Mouse (Mus musculus) MEL (cell line): ENCODE results near the gene Rbp7. TPM values are rescaled to one million over a fixed set of nuclear protein-coding genes. Genes with fewer than 3 reads are reported as not detected.

Experiments
- DNase-seq: peaks from one replicate; pipeline ENCODE4 v3.0.0; 2011; ENCODE audit warnings: low read depth, low spot score
- H3K27ac ChIP-seq: 2 replicates; pipeline ENCODE4 v1.5.1; 2012; ENCODE audit warnings: low read depth, mild to moderate bottlenecking, control low read depth, low read length, moderate library complexity; ENCODE audit not compliant: control insufficient read depth
- H3K27me3 ChIP-seq, 2 experiments: fragments of 150-350 bp in 1 of 2; sonication (generic) in 1 of 2; 2 replicates each; pipeline ENCODE4 v1.6.1; 2012; ENCODE audit warnings: low read length in 2 of 2, mild to moderate bottlenecking in 2 of 2, improper control_type of control experiment in 1 of 2, moderate library complexity in 1 of 2; ENCODE audit not compliant: insufficient read depth in 2 of 2, control insufficient read depth in 1 of 2
- H3K36me3 ChIP-seq, 2 experiments: 2 replicates each; pipeline ENCODE4 v1.6.1; 2012 to 2014; ENCODE audit warnings: low read length in 2 of 2, improper control_type of control experiment in 1 of 2, inconsistent platforms in 1 of 2, mild to moderate bottlenecking in 1 of 2; ENCODE audit not compliant: insufficient read depth in 2 of 2, control insufficient read depth in 1 of 2
- H3K4me1 ChIP-seq, 2 experiments: fragments of 150-350 bp in 1 of 2; sonication (generic) in 1 of 2; 2 replicates each; pipeline ENCODE4 v1.6.1; 2012; ENCODE audit warnings: low read length in 2 of 2, improper control_type of control experiment in 1 of 2, mild to moderate bottlenecking in 1 of 2; ENCODE audit not compliant: insufficient read depth in 2 of 2, control insufficient read depth in 1 of 2
- H3K4me3 ChIP-seq, 2 experiments: fragments of 150-350 bp in 1 of 2; sonication (generic) in 1 of 2; 2 replicates each; pipeline ENCODE4 v1.5.1; 2012; ENCODE audit warnings: low read depth in 2 of 2, low read length in 2 of 2, mild to moderate bottlenecking in 2 of 2, moderate library complexity in 2 of 2, control low read depth in 1 of 2, improper control_type of control experiment in 1 of 2; ENCODE audit not compliant: control insufficient read depth in 1 of 2, insufficient read depth in 1 of 2
- H3K79me2 ChIP-seq: 2 replicates; pipeline ENCODE4 v1.6.1; 2012; ENCODE audit warnings: mild to moderate bottlenecking, low read length, moderate library complexity; ENCODE audit not compliant: control insufficient read depth, poor library complexity, insufficient read depth
- H3K9ac ChIP-seq: 2 replicates; pipeline ENCODE4 v1.6.1; 2012; ENCODE audit warnings: low read depth, mild to moderate bottlenecking, control low read depth, low read length, moderate library complexity; ENCODE audit not compliant: control insufficient read depth, poor library complexity, severe bottlenecking
- H3K9me3 ChIP-seq: fragments of 150-350 bp; sonication (generic); replicated peaks from 2 replicates; pipeline ENCODE4 v1.6.1; 2012; ENCODE audit warnings: mild to moderate bottlenecking, low read length, improper control_type of control experiment, moderate library complexity; ENCODE audit not compliant: insufficient read depth
- BHLHE40 ChIP-seq: IDR thresholded peaks from 2 replicates; pipeline ENCODE4 v1.6.1; 2012; ENCODE audit warnings: low read depth, mild to moderate bottlenecking, inconsistent platforms, low read length, improper control_type of control experiment, borderline replicate concordance
- CHD1 ChIP-seq: IDR thresholded peaks from 2 replicates; pipeline ENCODE4 v1.6.1; 2012; ENCODE audit warnings: low read depth, mild to moderate bottlenecking, inconsistent platforms, low read length, improper control_type of control experiment
- CTCF ChIP-seq, 3 experiments: IDR thresholded peaks in 2 of 3; conservative IDR thresholded peaks in 1 of 3; 2 replicates each; pipeline ENCODE4 v1.5.1; 2011 to 2012; ENCODE audit warnings: low read length in 3 of 3, low read depth in 2 of 3, mild to moderate bottlenecking in 2 of 3, improper control_type of control experiment in 1 of 3, inconsistent platforms in 1 of 3, mixed read lengths in 1 of 3, moderate library complexity in 1 of 3; ENCODE audit not compliant: control insufficient read depth in 1 of 3, insufficient read depth in 1 of 3, poor library complexity in 1 of 3, severe bottlenecking in 1 of 3
- E2F4 ChIP-seq: IDR thresholded peaks from 2 replicates; pipeline ENCODE4 v1.6.1; 2011; ENCODE audit warnings: low read depth, low read length, improper control_type of control experiment, borderline replicate concordance
- ELF1 ChIP-seq: IDR thresholded peaks from 2 replicates; pipeline ENCODE4 v1.6.1; 2014; ENCODE audit warnings: low read depth, mild to moderate bottlenecking, inconsistent platforms, low read length, improper control_type of control experiment, moderate library complexity
- EP300 ChIP-seq, 2 experiments: IDR thresholded peaks; 2 replicates each; pipeline ENCODE4 v1.6.1; 2011; ENCODE audit warnings: improper control_type of control experiment in 2 of 2, low read length in 2 of 2, low read depth in 1 of 2, mild to moderate bottlenecking in 1 of 2
- ETS1 ChIP-seq: IDR thresholded peaks from 2 replicates; pipeline ENCODE4 v1.6.1; 2012; ENCODE audit warnings: low read depth, mild to moderate bottlenecking, inconsistent platforms, low read length, improper control_type of control experiment, moderate library complexity
- GABPA ChIP-seq: IDR thresholded peaks from 2 replicates; pipeline ENCODE4 v1.6.1; 2012; ENCODE audit warnings: low read depth, mild to moderate bottlenecking, inconsistent platforms, low read length, improper control_type of control experiment, moderate library complexity
- HCFC1 ChIP-seq: IDR thresholded peaks from 2 replicates; pipeline ENCODE4 v1.6.1; 2012; ENCODE audit warnings: low read depth, mild to moderate bottlenecking, inconsistent platforms, low read length, improper control_type of control experiment, moderate library complexity
- JUND ChIP-seq: IDR thresholded peaks from 2 replicates; pipeline ENCODE4 v1.6.1; 2011; ENCODE audit warnings: low read depth, mild to moderate bottlenecking, improper control_type of control experiment, low read length
- MAX ChIP-seq: IDR thresholded peaks from 2 replicates; pipeline ENCODE4 v1.6.1; 2011; ENCODE audit warnings: low read length, improper control_type of control experiment
- MAZ ChIP-seq: IDR thresholded peaks from 2 replicates; pipeline ENCODE4 v1.6.1; 2012; ENCODE audit warnings: low read depth, mild to moderate bottlenecking, inconsistent platforms, low read length, improper control_type of control experiment
- MEF2A ChIP-seq: IDR thresholded peaks from 2 replicates; pipeline ENCODE4 v1.6.1; 2014; ENCODE audit warnings: low read depth, mild to moderate bottlenecking, inconsistent platforms, low read length, improper control_type of control experiment; ENCODE audit not compliant: poor library complexity, insufficient replicate concordance, severe bottlenecking; ENCODE audit errors: extremely low read depth
- MXI1 ChIP-seq: IDR thresholded peaks from 2 replicates; pipeline ENCODE4 v1.6.1; 2011; ENCODE audit warnings: mild to moderate bottlenecking, low read depth, low read length, improper control_type of control experiment
- MYB ChIP-seq: IDR thresholded peaks from 2 replicates; pipeline ENCODE4 v1.6.1; 2011; ENCODE audit warnings: mild to moderate bottlenecking, low read depth, low read length, improper control_type of control experiment
- MYC ChIP-seq: IDR thresholded peaks from 2 replicates; pipeline ENCODE4 v1.6.1; 2011; ENCODE audit warnings: low read depth, mild to moderate bottlenecking, low read length, improper control_type of control experiment, moderate library complexity
- NELFE ChIP-seq: IDR thresholded peaks from 2 replicates; pipeline ENCODE4 v1.6.1; 2011; ENCODE audit warnings: low read depth, low read length, improper control_type of control experiment
- POLR2A ChIP-seq, 2 experiments: IDR thresholded peaks; 2 replicates each; pipeline ENCODE4 v1.6.1; 2011 to 2012; ENCODE audit warnings: low read length in 2 of 2, mild to moderate bottlenecking in 2 of 2, control low read depth in 1 of 2, improper control_type of control experiment in 1 of 2, low read depth in 1 of 2, moderate library complexity in 1 of 2; ENCODE audit not compliant: control insufficient read depth in 1 of 2, insufficient read depth in 1 of 2, poor library complexity in 1 of 2
- POLR2AphosphoS2 ChIP-seq: IDR thresholded peaks from 2 replicates; pipeline ENCODE4 v1.6.1; 2011; ENCODE audit warnings: low read length, improper control_type of control experiment
- POLR2AphosphoS5 ChIP-seq: IDR thresholded peaks from 2 replicates; pipeline ENCODE4 v1.6.1; 2012; ENCODE audit warnings: low read depth, borderline replicate concordance, mild to moderate bottlenecking, inconsistent platforms, low read length, moderate library complexity, mixed read lengths
- RAD21 ChIP-seq: IDR thresholded peaks from 2 replicates; pipeline ENCODE4 v1.6.1; 2011; ENCODE audit warnings: mild to moderate bottlenecking, low read depth, low read length, improper control_type of control experiment
- RCOR1 ChIP-seq: IDR thresholded peaks from 2 replicates; pipeline ENCODE4 v1.6.1; 2012; ENCODE audit warnings: low read depth, mild to moderate bottlenecking, inconsistent platforms, low read length, improper control_type of control experiment
- SIN3A ChIP-seq: IDR thresholded peaks from 2 replicates; pipeline ENCODE4 v1.6.1; 2012; ENCODE audit warnings: low read length, improper control_type of control experiment, inconsistent platforms
- TBP ChIP-seq: IDR thresholded peaks from 2 replicates; pipeline ENCODE4 v1.8.0; 2011; ENCODE audit warnings: low read depth, low read length, improper control_type of control experiment
- TCF12 ChIP-seq: IDR thresholded peaks from 2 replicates; pipeline ENCODE4 v1.6.1; 2014; ENCODE audit warnings: low read depth, mild to moderate bottlenecking, inconsistent platforms, low read length, improper control_type of control experiment, moderate library complexity
- USF1 ChIP-seq: IDR thresholded peaks from 2 replicates; pipeline ENCODE4 v1.6.1; 2014; ENCODE audit warnings: low read depth, mild to moderate bottlenecking, inconsistent platforms, low read length, improper control_type of control experiment, moderate library complexity
- USF2 ChIP-seq, 2 experiments: IDR thresholded peaks; 2 replicates each; pipeline ENCODE4 v1.6.1; 2011 to 2012; ENCODE audit warnings: improper control_type of control experiment in 2 of 2, low read length in 2 of 2, borderline replicate concordance in 1 of 2, inconsistent platforms in 1 of 2, low read depth in 1 of 2, mild to moderate bottlenecking in 1 of 2; ENCODE audit not compliant: insufficient read depth in 1 of 2
- ZC3H11A ChIP-seq: IDR thresholded peaks from 2 replicates; pipeline ENCODE4 v1.6.1; 2012; ENCODE audit warnings: low read depth, mild to moderate bottlenecking, inconsistent platforms, low read length, improper control_type of control experiment
- ZKSCAN1 ChIP-seq: IDR thresholded peaks from 2 replicates; pipeline ENCODE4 v1.6.1; 2012; ENCODE audit warnings: low read depth, mild to moderate bottlenecking, inconsistent platforms, low read length, improper control_type of control experiment, moderate library complexity
- ZMIZ1 ChIP-seq: IDR thresholded peaks from 2 replicates; pipeline ENCODE4 v1.6.1; 2012; ENCODE audit warnings: low read depth, mild to moderate bottlenecking, inconsistent platforms, low read length, improper control_type of control experiment, moderate library complexity
- ZNF384 ChIP-seq: IDR thresholded peaks from 2 replicates; pipeline ENCODE4 v1.6.1; 2012; ENCODE audit warnings: low read depth, mild to moderate bottlenecking, inconsistent platforms, low read length, improper control_type of control experiment
- polyA plus RNA-seq, 2 experiments: library from polyadenylated mRNA; stranded (reverse) in 1 of 2; unstranded in 1 of 2; fragments of >175 nt in 1 of 2; fragments of >200 nt in 1 of 2; gene quantifications; 2 replicates each; pipeline versions ENCODE4 v1.2.1 to v1.2.4; 2012; ENCODE audit warnings: low replicate concordance in 2 of 2, low read depth in 1 of 2; ENCODE audit not compliant: insufficient read length in 2 of 2, insufficient read depth in 1 of 2, missing spikeins in 1 of 2
- total RNA-seq: library from RNA; depleted of rRNA; stranded (reverse); fragments of 300-350 nt; gene quantifications from 2 replicates; pipeline ENCODE4 v1.2.3, GENCODE M21; 2012

The Rbp7 gene
- total and polyA plus RNA-seq, 3 experiments = not detected

GRCm38 (mm10) chr4:149442436-149442835, 12.3 kb downstream of the Rbp7 start:
- TF ChIP-seq RCOR1 = no peak
- TF ChIP-seq ZNF384 = peak; percentile 40; the same call in 1 of the 2 replicates
- TF ChIP-seq, all 39 proteins: peak for 1
- DNase-seq = no peak
- no peak overlapping the region for H3K9ac ChIP-seq

GRCm38 (mm10) chr4:149440576-149440975, 14.2 kb downstream of the Rbp7 start:
- peak overlapping the region; percentile 89 for H3K27ac ChIP-seq
- peak overlapping the region; percentile 39 for H3K9ac ChIP-seq
- peak; percentile 87 for DNase-seq
- H3K79me2 ChIP-seq = no peaks in the 10 kb centered on the region; the same call in 1 of the 2 replicates
- H3K36me3 ChIP-seq = peaks cover 0 to 18% of the 10 kb centered on the region in 2 experiments; a peak in 2 of 4 replicates
- H3K4me3 ChIP-seq = peak overlapping the region; percentile 27 to 32
- H3K4me1 ChIP-seq = peaks cover 12 to 13% of the 10 kb centered on the region in 2 experiments
- H3K9me3 ChIP-seq = no peaks in the 10 kb centered on the region
- H3K27me3 ChIP-seq = no peaks in the 10 kb centered on the region
- TF ChIP-seq MEF2A (no peak), MAZ (no peak), HCFC1 (no peak), CHD1 (no peak), EP300 (IDR thresholded peaks at IDR 0.05; ENCODE audit: low read depth in 1 of 2, low read length in 2 of 2) (peak; percentile 77 to 92), TCF12 (peak; percentile 68; the same call in 1 of the 2 replicates), MAX (peak; percentile 97), USF1 (peak; percentile 69; the same call in 1 of the 2 replicates), POLR2A (IDR thresholded peaks at IDR 0.05; ENCODE audit: control insufficient read depth in 1 of 2, insufficient read depth in 1 of 2, low read depth in 1 of 2, low read length in 2 of 2, poor library complexity in 1 of 2) (peak in 1 of 2 experiments; percentile 52; a peak in 2 of 4 replicates), RAD21 (no peak), NELFE (no peak; the same call in 1 of the 2 replicates), BHLHE40 (peak; percentile 58; the same call in 1 of the 2 replicates), ZMIZ1 (no peak), MYB (peak; percentile 96), RCOR1 (peak; percentile 99), SIN3A (peak; percentile 77), MXI1 (peak; percentile 80), USF2 (IDR thresholded peaks at IDR 0.05; ENCODE audit: borderline replicate concordance in 1 of 2, insufficient read depth in 1 of 2, low read depth in 1 of 2, low read length in 2 of 2) (no peak), POLR2AphosphoS2 (no peak), CTCF (IDR thresholded peaks at IDR 0.05 in 2 of 3, conservative IDR thresholded peaks at IDR 0.05 in 1 of 3; ENCODE audit: control insufficient read depth in 1 of 3, insufficient read depth in 1 of 3, low read depth in 2 of 3, low read length in 3 of 3, poor library complexity in 1 of 3, severe bottlenecking in 1 of 3) (no peak), TBP (peak; percentile 81), GABPA (no peak), ZKSCAN1 (no peak), E2F4 (no peak), ELF1 (no peak), MYC (peak; percentile 88), JUND (no peak), POLR2AphosphoS5 (no peak), ZC3H11A (no peak), ETS1 (peak; percentile 79)

More at GRCm38 (mm10) chr4:149442436-149442835, 12.3 kb downstream of the Rbp7 start:
- no peak overlapping the region for H3K4me3 ChIP-seq
- H3K27ac ChIP-seq = no peak overlapping the region
- H3K36me3 ChIP-seq = peaks cover 0 to 25% of the 10 kb centered on the region in 2 experiments; a peak in 2 of 4 replicates
- H3K27me3 ChIP-seq = no peaks in the 10 kb centered on the region
- H3K9me3 ChIP-seq = no peaks in the 10 kb centered on the region
- no peaks in the 10 kb centered on the region; the same call in 1 of the 2 replicates for H3K79me2 ChIP-seq
- H3K4me1 ChIP-seq = peaks cover 12 to 18% of the 10 kb centered on the region in 2 experiments
